Mouse (Mus musculus) hematopoietic stem cell, adult 5-6 weeks (primary cell): ENCODE measurements around the gene Mpl. TPM values are rescaled to one million over a fixed set of nuclear protein-coding genes. Genes with fewer than 3 reads are reported as not detected.
A peak's percentile ranks its signal among the peaks of the same experiment; 100 is the strongest.

Source experiments
- ATAC-seq, 2 experiments: fragments of 125-278 bp in 1 of 2; replicated peaks in 1 of 2; 2 replicates each; pipeline ENCODE4 v1.8.0; 2016 to 2017; ENCODE audit warnings: inconsistent platforms in 2 of 2, mild to moderate bottlenecking in 2 of 2, moderate number of reproducible peaks in 2 of 2, low read depth in 1 of 2, moderate TSS enrichment in 1 of 2; ENCODE audit not compliant: low FRiP score in 2 of 2, poor library complexity in 2 of 2, severe bottlenecking in 2 of 2, insufficient read depth in 1 of 2, low TSS enrichment in 1 of 2
- total RNA-seq: library from RNA; stranded (forward); fragments of 172-1452, 232-1000 nt; gene quantifications from 2 replicates; pipeline ENCODE4 v1.2.3, GENCODE M21; 2017

The Mpl gene
- total RNA-seq: 31.3 and 33.8 TPM in 2 replicates

GRCm38 (mm10) chr4:118457345-118457975 is at the start of gene Mpl:
Gene Mpl (minus strand): TSS chr4:118457513.
- peak; percentile 76 to 82 for ATAC-seq

GRCm38 (mm10) chr4:118505551-118505950 is 48.2 kb upstream of the Mpl start:
- no peak for ATAC-seq

GRCm38 (mm10) chr4:118500792-118501191 is 43.5 kb upstream of the Mpl start:
- no peak for ATAC-seq

- no peak for ATAC-seq
These were observed 42.9 kb upstream of the Mpl start for GRCm38 (mm10) chr4:118500171-118500724.

GRCm38 (mm10) chr4:118490461-118490860 is 33.1 kb upstream of the Mpl start:
- no peak for ATAC-seq

GRCm38 (mm10) chr4:118489717-118490132 is 32.4 kb upstream of the Mpl start, which contains the start of gene Tie1:
Gene Tie1 (minus strand): TSS chr4:118490061.
- ATAC-seq: peak; percentile 62 to 71

GRCm38 (mm10) chr4:118476773-118477530 is 19.6 kb upstream of the Mpl start:
- no peak for ATAC-seq

- ATAC-seq: no peak
These were observed 15.4 kb upstream of the Mpl start for GRCm38 (mm10) chr4:118472687-118473086.

- no peak for ATAC-seq
These were observed 14.0 kb upstream of the Mpl start for GRCm38 (mm10) chr4:118471281-118471680.

GRCm38 (mm10) chr4:118465697-118466163 is 8.4 kb upstream of the Mpl start:
- peak; percentile 95 to 96 for ATAC-seq

GRCm38 (mm10) chr4:118464956-118465355 is 7.6 kb upstream of the Mpl start:
- ATAC-seq: no peak

GRCm38 (mm10) chr4:118446415-118447153 is 10.7 kb downstream of the Mpl start:
- no peak for ATAC-seq

- ATAC-seq: no peak
These were observed 11.4 kb downstream of the Mpl start for GRCm38 (mm10) chr4:118445781-118446414.

- ATAC-seq: no peak
These were observed 12.2 kb downstream of the Mpl start for GRCm38 (mm10) chr4:118445088-118445487.

- 0 out of 4 replicates have a peak, but pooled peaks of 1 of the 2 experiments have one; percentile 40 for ATAC-seq
These were observed 19.5 kb downstream of the Mpl start for GRCm38 (mm10) chr4:118437829-118438253.

- peak; percentile 95 to 96 for ATAC-seq
These were observed 20.3 kb downstream of the Mpl start, which contains the start of gene Cdc20 for GRCm38 (mm10) chr4:118436820-118437603. Gene Cdc20 (minus strand): TSS chr4:118437352.
